Comparison of ENCODE assay signal across 14 mouse cellular contexts in genomic region chr4:99340946-99341345, GRCm38 (mm10).
"Had no signal": no experiment of that assay in that cellular context is flagged by ENCODE, and none has a peak within 500 bp of the region (broad histone marks: within the 10 kb centered on the region; RNA-seq: fewer than 3 reads in every experiment).

No protein-coding gene starts in this region.

- ATAC-seq: intestine, embryonic 16.5 days; midbrain, embryonic 13.5 days; midbrain, embryonic 16.5 days had no signal

- DNase-seq: kidney, adult 18-20 months; kidney, adult 9 months; kidney, postnatal 14 days; liver, embryonic 13.5 days; lung, adult 2 months; lung, postnatal 14 days; lung, postnatal 4 days; right cerebral cortex, adult 18-20 months; right cerebral cortex, postnatal 14 days; right cerebral cortex, postnatal 4 days; thymus, postnatal 25 days had no signal
